Mouse (Mus musculus) retina, embryonic 14.5 days (tissue): ENCODE data around the gene Tmem150c.
A peak's percentile ranks its signal among the peaks of the same experiment; 100 is the strongest.

Experiments used
- DNase-seq: peaks from one replicate; pipeline ENCODE4 v3.0.0-alpha.2; 2015; ENCODE audit warnings: low spot score

Gene Tmem150c

GRCm38 (mm10) chr5:100049904-100050303, 109.7 kb downstream of the Tmem150c start:
- no peak for DNase-seq

GRCm38 (mm10) chr5:100047871-100048270, 111.7 kb downstream of the Tmem150c start:
- DNase-seq = no peak

GRCm38 (mm10) chr5:100047143-100047640, 112.4 kb downstream of the Tmem150c start:
- no peak for DNase-seq

DNA sequence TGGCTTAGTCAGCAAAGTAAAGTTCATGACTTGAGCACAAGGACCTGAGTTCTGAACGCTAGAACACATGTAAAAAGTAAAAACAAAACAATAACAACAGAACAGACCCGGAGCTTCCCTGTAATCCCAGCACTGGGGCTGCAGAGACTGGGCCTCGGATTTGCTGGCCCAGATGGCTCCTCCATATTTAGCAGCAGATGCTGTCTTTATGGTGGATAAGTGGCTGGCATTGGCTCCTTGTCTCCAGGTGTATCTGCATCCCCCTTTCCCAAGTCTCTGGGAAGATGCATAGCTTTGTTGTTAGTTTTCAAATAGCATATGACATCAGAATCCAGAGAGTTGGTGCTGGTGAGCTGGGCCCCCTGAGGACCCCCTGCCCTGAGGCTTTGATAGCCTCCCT, 113.5 kb downstream of the Tmem150c start:
- no peak for DNase-seq

GRCm38 (mm10) chr5:100044621-100045020, 115.0 kb downstream of the Tmem150c start:
- no peak for DNase-seq

DNA sequence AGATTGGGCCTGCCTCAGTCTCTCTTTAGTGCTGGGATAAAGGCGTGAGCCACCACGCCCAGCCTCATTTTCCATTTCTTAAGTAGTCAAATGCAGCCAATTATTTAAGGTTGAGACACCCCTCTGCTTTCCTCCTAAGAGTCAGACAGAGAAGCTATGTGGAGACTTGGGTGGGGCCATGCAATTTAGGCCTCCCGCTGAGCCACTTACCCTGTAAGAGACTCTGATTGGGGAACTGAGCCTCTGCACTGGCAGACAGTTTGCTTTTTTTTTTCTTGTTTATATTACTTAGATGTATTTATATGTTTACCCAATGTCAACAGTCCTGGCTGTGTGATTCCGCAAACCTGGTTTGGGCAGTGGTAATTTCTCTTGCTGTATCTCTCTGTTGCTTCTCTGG, 115.6 kb downstream of the Tmem150c start:
- DNase-seq = no peak

DNA sequence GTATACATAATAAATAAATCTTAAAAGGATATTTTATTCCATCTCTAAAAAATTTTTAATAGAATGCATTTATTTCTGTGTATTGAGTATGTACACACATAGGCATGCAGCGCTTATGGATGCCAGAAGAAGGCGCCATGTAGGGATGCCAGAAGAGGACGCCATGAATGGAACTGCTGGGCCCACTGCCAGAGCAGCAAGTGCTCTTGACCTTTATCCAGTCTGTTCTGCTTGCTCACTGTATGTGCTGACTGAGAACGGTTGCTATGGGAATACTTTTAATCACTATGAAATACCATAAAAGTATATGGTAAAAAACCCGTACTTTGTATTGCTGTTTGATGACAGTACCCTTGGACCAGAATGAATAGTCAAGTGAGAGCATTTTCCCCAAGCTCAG, 116.2 kb downstream of the Tmem150c start:
- no peak for DNase-seq

- no peak for DNase-seq
Measured at GRCm38 (mm10) chr5:100042467-100042866, 117.1 kb downstream of the Tmem150c start.

- DNase-seq = no peak
Measured at GRCm38 (mm10) chr5:100041272-100041671, 118.3 kb downstream of the Tmem150c start.

DNA sequence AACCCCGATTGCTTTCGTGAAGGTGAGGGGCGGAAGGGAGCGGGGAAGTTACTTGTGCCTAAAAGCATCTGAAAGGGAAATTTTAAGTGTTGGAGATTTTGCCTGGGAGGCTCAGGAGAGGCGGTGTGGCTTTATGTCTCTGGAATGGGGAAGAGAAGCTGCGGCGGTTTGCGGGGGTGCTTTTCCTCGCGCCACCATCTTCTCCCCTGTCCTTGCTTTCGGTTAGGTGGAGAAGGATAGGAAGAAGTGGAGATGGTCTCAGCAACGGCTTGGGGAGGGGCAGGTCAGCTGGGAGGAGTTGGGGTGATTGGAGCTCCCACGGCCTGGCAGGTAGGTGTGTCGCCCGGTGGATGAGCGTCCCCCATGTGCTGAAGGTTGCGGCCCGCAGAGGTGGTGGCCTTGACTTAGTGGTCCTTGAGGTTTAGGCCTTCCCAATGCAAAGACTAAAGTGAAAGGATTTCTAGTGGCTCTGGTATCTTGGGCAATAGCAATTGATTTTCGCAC, 119.3 kb downstream of the Tmem150c start:
- no peak for DNase-seq

DNA sequence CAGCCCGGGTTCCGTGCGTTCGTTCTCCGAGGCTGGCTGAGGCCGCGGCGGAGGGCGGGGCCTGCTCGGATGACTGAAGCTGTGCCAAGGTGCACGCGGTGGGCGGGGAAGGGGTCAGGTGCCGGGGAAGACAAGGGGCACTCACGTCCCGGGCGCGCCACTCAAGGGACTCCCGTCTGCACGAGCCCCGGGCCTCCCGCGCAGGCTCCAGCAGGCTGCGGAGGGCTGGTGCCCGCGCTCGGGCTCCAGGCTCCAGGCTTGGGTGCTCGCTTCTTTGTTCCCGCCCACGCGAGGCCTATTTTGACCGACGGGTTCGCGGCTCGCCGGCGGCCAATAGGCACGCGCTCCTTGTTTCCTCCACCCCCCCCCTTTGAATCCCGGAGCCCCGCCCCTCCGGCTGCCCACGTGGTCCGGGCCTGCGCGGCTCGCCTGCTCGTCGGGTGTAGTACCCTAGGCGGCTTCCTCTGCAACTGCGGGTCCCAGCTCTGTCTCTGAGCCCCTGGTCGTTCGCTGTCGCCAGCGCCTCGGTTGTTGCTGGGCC, 119.9 kb downstream of the Tmem150c start, which contains the start of the genes Hnrnpdl and Enoph1:
Gene Hnrnpdl, minus strand, starts transcription at position 63 of the 541 bp plus-strand sequence.
Gene Enoph1, plus strand, starts transcription at position 384 of the 541 bp plus-strand sequence.
- DNase-seq = peak; percentile 95

- DNase-seq = peak; percentile 98
Measured at GRCm38 (mm10) chr5:100038714-100039601, 120.7 kb downstream of the Tmem150c start.

- DNase-seq = peak; percentile 87
Measured at GRCm38 (mm10) chr5:100037965-100038713, 121.5 kb downstream of the Tmem150c start.

DNA sequence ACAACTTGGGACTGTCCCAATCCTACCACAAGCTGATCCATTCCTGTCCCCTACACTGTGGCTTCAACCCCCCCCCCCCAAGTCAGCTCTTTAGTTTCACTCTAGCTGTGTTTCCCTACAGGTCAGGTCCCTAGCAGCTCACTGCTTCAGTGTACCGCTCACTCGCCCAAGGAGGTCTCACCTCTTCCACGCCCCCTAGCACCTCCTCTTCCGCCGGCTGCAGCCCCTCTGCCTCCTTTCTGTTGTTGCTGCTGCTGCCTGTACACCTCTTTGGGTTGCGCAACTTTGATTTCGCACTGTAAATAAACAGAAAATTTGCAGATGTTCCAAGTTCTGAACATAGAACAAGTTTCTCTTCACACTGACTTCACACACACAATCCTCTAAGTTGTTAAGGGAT, 122.9 kb downstream of the Tmem150c start:
- DNase-seq = no peak

GRCm38 (mm10) chr5:100035950-100036349, 123.7 kb downstream of the Tmem150c start:
- no peak for DNase-seq

DNA sequence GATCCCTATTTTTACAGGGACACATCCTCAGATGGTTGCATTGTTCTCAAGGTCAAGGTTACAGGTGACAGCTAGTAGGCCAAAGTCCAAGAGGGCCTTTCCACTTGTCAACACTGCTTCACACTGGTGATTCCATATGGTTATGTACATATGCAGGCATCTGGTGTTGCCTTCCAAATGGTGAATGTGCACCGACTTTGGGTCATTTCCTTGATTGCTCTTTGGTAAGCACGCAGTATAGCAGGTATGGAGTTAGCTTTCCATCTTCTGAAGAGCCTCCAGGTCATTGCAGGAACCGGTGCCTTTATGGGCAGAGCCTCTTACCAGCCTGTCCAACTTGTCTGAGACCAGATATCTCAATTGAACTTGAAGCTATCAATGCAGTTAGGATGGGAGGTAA, 127.0 kb downstream of the Tmem150c start:
- no peak for DNase-seq

GRCm38 (mm10) chr5:100032107-100032506, 127.5 kb downstream of the Tmem150c start:
- no peak for DNase-seq

DNA sequence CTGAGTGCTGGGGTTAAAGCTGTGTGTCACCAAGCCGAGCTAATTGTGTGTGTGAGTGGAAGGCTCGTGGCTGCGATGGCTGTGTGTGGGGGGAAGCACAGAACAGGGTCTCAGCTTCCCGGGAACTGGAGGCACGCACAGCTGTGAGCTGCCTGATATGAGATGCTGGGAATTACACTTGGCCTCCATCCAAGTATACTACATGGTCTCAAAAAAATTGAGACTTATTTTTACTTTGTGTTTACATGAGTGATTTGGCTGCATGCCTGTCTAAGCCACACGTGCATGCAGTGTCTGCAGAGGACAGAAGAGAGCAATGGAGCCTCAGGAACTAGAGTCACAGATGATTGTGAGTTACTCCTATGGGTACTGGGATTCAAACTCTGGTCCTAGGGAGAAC, 129.5 kb downstream of the Tmem150c start:
- DNase-seq = no peak
